Mouse (Mus musculus): Measurements from ENCODE around the gene Hmg20b. TPM values are rescaled to one million over a fixed set of nuclear protein-coding genes. Genes with fewer than 3 reads are reported as not detected.

Hmg20b gene
- total and polyA plus RNA-seq, 2 experiments from 2014 or later = 80.7 to 92.3 TPM

GRCm38 (mm10) chr10:81323791-81324530, 26.3 kb downstream of the Hmg20b start:
- no peak for DNase-seq (ENCODE audit: low spot score)
- no peak overlapping the region for H3K4me3 ChIP-seq (ENCODE audit: low read depth, low read length)
- H3K27ac ChIP-seq (ENCODE audit: low read depth) = no peak overlapping the region
- no peaks in the 10 kb centered on the region for H3K27me3 ChIP-seq (ENCODE audit: control insufficient read depth, insufficient read depth, low read length)
- WGBS = 91% methylated on average over 18 of the region's 18 CpGs
- TF ChIP-seq EP300 (IDR thresholded peaks at IDR 0.05; ENCODE audit: low read depth) (no peak), CTCF (IDR thresholded peaks at IDR 0.05; ENCODE audit: low read depth) (no peak)
- peaks cover 29% of the 10 kb centered on the region for H3K4me1 ChIP-seq (ENCODE audit: control insufficient read depth, insufficient read depth)
- no peak overlapping the region for H3K4me2 ChIP-seq (ENCODE audit: low read depth, low read length)
- H3K9me3 ChIP-seq (replicated peaks; ENCODE audit: control insufficient read depth, low read length) = no peaks in the 10 kb centered on the region
- H3K36me3 ChIP-seq (replicated peaks; ENCODE audit: control insufficient read depth, insufficient read depth, low read length) = peaks cover 51% of the 10 kb centered on the region
- no peak overlapping the region for H3K9ac ChIP-seq (replicated peaks; ENCODE audit: low read depth, low read length)
- ATAC-seq (ENCODE audit: insufficient read depth, low read depth) = no peak

GRCm38 (mm10) chr10:81323141-81323775, 27.0 kb downstream of the Hmg20b start:
- Histone ChIP-seq H3K4me1 (ENCODE audit: control insufficient read depth, insufficient read depth) (peaks cover 26% of the 10 kb centered on the region), H3K36me3 (replicated peaks; ENCODE audit: control insufficient read depth, insufficient read depth, low read length) (peaks cover 57% of the 10 kb centered on the region), H3K4me3 (ENCODE audit: low read depth, low read length) (no peak overlapping the region), H3K9ac (replicated peaks; ENCODE audit: low read depth, low read length) (no peak overlapping the region), H3K27ac (ENCODE audit: low read depth) (no peak overlapping the region), H3K9me3 (replicated peaks; ENCODE audit: control insufficient read depth, low read length) (no peaks in the 10 kb centered on the region), H3K4me2 (ENCODE audit: low read depth, low read length) (no peak overlapping the region), H3K27me3 (ENCODE audit: control insufficient read depth, insufficient read depth, low read length) (no peaks in the 10 kb centered on the region)
- ATAC-seq (ENCODE audit: insufficient read depth, low read depth) (no peak), DNase-seq (ENCODE audit: low spot score) (no peak)
- TF ChIP-seq EP300 (IDR thresholded peaks at IDR 0.05; ENCODE audit: low read depth) (no peak), CTCF (IDR thresholded peaks at IDR 0.05; ENCODE audit: low read depth) (no peak)
- 89% methylated on average over 23 of the region's 23 CpGs for WGBS

GRCm38 (mm10) chr10:81322444-81322843, 27.8 kb downstream of the Hmg20b start:
- Histone ChIP-seq H3K27ac (ENCODE audit: low read depth) (no peak overlapping the region), H3K4me3 (ENCODE audit: low read depth, low read length) (no peak overlapping the region), H3K9me3 (replicated peaks; ENCODE audit: control insufficient read depth, low read length) (no peaks in the 10 kb centered on the region), H3K36me3 (replicated peaks; ENCODE audit: control insufficient read depth, insufficient read depth, low read length) (peaks cover 65% of the 10 kb centered on the region), H3K4me1 (ENCODE audit: control insufficient read depth, insufficient read depth) (peaks cover 19% of the 10 kb centered on the region), H3K27me3 (ENCODE audit: control insufficient read depth, insufficient read depth, low read length) (no peaks in the 10 kb centered on the region), H3K9ac (replicated peaks; ENCODE audit: low read depth, low read length) (no peak overlapping the region), H3K4me2 (ENCODE audit: low read depth, low read length) (peak overlapping the region; percentile 86; the same call in 1 of the 2 replicates)
- TF ChIP-seq EP300 (IDR thresholded peaks at IDR 0.05; ENCODE audit: low read depth) (no peak), CTCF (IDR thresholded peaks at IDR 0.05; ENCODE audit: low read depth) (no peak)
- ATAC-seq (ENCODE audit: insufficient read depth, low read depth) = no peak
- no peak for DNase-seq (ENCODE audit: low spot score)
- 91% methylated on average over 27 of the region's 27 CpGs for WGBS

- ATAC-seq (ENCODE audit: insufficient read depth, low read depth) (no peak), DNase-seq (ENCODE audit: low spot score) (no peak)
- WGBS = 2% methylated on average over 19 of the region's 20 CpGs
- H3K27ac ChIP-seq (ENCODE audit: low read depth) = peak overlapping the region; percentile 92
- H3K27me3 ChIP-seq (ENCODE audit: control insufficient read depth, insufficient read depth, low read length) = no peaks in the 10 kb centered on the region
- peaks cover 57% of the 10 kb centered on the region for H3K36me3 ChIP-seq (replicated peaks; ENCODE audit: control insufficient read depth, insufficient read depth, low read length)
- TF ChIP-seq CTCF (IDR thresholded peaks at IDR 0.05; ENCODE audit: low read depth) (no peak), EP300 (IDR thresholded peaks at IDR 0.05; ENCODE audit: low read depth) (no peak)
- H3K4me1 ChIP-seq (ENCODE audit: control insufficient read depth, insufficient read depth) = peaks cover 19% of the 10 kb centered on the region
- no peaks in the 10 kb centered on the region for H3K9me3 ChIP-seq (replicated peaks; ENCODE audit: control insufficient read depth, low read length)
- H3K4me2 ChIP-seq (ENCODE audit: low read depth, low read length) = peak overlapping the region; percentile 86
- peak overlapping the region; percentile 93 for H3K9ac ChIP-seq (replicated peaks; ENCODE audit: low read depth, low read length)
- peak overlapping the region; percentile 97 for H3K4me3 ChIP-seq (ENCODE audit: low read depth, low read length)
Observed at GRCm38 (mm10) chr10:81321436-81321835, 28.8 kb downstream of the Hmg20b start.

DNA sequence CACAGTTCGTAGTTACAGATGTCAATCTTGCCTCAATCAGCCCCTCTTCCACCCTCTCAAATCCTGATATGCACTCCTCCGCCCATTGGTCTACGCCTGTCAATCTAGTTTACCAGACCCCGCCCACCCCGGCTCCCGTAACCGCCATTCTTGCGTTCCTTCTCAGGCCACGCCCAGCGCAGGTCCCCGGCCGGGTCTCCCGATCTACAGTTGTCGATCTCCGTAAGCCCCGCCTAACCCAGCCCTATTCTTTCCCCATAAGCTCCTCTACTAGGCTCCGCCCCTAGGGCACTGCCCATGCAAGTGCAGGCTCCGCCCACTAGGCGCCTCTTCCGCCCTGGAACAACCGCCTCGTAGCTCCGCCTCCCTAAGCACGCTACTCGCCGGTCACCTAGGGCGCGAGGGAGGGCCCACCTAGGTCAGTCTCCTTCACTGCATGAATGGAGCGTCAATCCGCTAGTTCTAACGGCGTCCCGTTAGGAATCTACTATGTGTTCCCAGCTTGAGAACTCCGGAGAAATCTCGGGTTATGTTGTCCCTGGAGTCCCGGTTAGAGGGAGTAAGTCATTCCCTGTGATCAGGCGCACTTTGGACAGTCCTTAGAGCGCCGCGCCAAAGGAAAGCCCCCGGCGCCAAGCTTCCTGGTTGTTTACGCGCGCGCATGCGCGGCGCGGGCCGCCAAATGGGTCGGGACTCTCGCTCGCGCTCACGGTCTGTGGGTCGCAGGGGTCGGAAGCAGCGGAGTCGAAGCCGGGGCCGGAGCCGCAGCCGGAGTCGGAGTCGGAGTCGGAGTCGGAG, 29.5 kb downstream of the Hmg20b start, which contains the start of gene Cactin:
Cactin (plus strand) TSS at position 554 of the 798 bp plus-strand sequence.
- Histone ChIP-seq H3K36me3 (replicated peaks; ENCODE audit: control insufficient read depth, insufficient read depth, low read length) (peaks cover 55% of the 10 kb centered on the region), H3K27ac (ENCODE audit: low read depth) (peak within 1 kb of the TSS; percentile 92), H3K9me3 (replicated peaks; ENCODE audit: control insufficient read depth, low read length) (no peaks in the 10 kb centered on the region), H3K4me1 (ENCODE audit: control insufficient read depth, insufficient read depth) (peaks cover 19% of the 10 kb centered on the region), H3K27me3 (ENCODE audit: control insufficient read depth, insufficient read depth, low read length) (no peaks in the 10 kb centered on the region), H3K4me2 (ENCODE audit: low read depth, low read length) (peak within 1 kb of the TSS; percentile 86), H3K9ac (replicated peaks; ENCODE audit: low read depth, low read length) (peak within 1 kb of the TSS; percentile 93), H3K4me3 (ENCODE audit: low read depth, low read length) (peak within 1 kb of the TSS; percentile 97)
- peak; percentile 91 for ATAC-seq (ENCODE audit: insufficient read depth, low read depth)
- WGBS = under 1% methylated on average over 67 of the region's 68 CpGs
- peak; percentile 100 for DNase-seq (ENCODE audit: low spot score)
- peak; percentile 96 for TF ChIP-seq EP300 (IDR thresholded peaks at IDR 0.05; ENCODE audit: low read depth)
- TF ChIP-seq CTCF (IDR thresholded peaks at IDR 0.05; ENCODE audit: low read depth) = peak; percentile 29

Measured in heart, postnatal 0 days (tissue).